Mouse (Mus musculus) ES-E14 (cell line): ENCODE data around the gene Tex52.

Experiments used
- CHD2 ChIP-seq: IDR thresholded peaks from 2 replicates; pipeline ENCODE4 v1.6.1; 2014; ENCODE audit warnings: mild to moderate bottlenecking, low read depth, low read length, inconsistent platforms
- MAFK ChIP-seq: IDR thresholded peaks from 2 replicates; pipeline ENCODE4 v1.6.1; 2014; ENCODE audit warnings: mild to moderate bottlenecking, low read depth, low read length, inconsistent platforms; ENCODE audit not compliant: insufficient read depth
- ZC3H11A ChIP-seq: IDR thresholded peaks from 2 replicates; pipeline ENCODE4 v1.6.1; 2012; ENCODE audit warnings: low read depth, mild to moderate bottlenecking, inconsistent platforms, low read length, borderline replicate concordance
- ZNF384 ChIP-seq: IDR thresholded peaks from 2 replicates; pipeline ENCODE4 v1.6.1; 2012; ENCODE audit warnings: low read depth, low read length, inconsistent platforms

GRCm38 (mm10) chr6:128390683-128391082 lies 15.4 kb downstream of the Tex52 start:
- TF ChIP-seq MAFK (no peak), CHD2 (no peak), ZC3H11A (no peak), ZNF384 (no peak)
